Mouse (Mus musculus) E14TG2a.4 (cell line): ENCODE measurements around the gene Galnt18.

Source experiments
- H3K27me3 ChIP-seq: 2 replicates; pipeline ENCODE4 v1.6.1; 2014; ENCODE audit warnings: low read length, control low read depth; ENCODE audit not compliant: insufficient read depth
- H3K36me3 ChIP-seq: 2 replicates; pipeline ENCODE4 v1.6.1; 2014; ENCODE audit warnings: low read length, control low read depth; ENCODE audit not compliant: insufficient read depth
- H3K4me1 ChIP-seq: replicated peaks from 2 replicates; pipeline ENCODE4 v1.6.1; 2014; ENCODE audit warnings: low read depth, low read length, control low read depth
- H3K4me3 ChIP-seq: replicated peaks from 2 replicates; pipeline ENCODE4 v1.5.1; 2014; ENCODE audit warnings: mild to moderate bottlenecking, low read length
- H3K9me3 ChIP-seq: 2 replicates; pipeline ENCODE4 v1.6.1; 2014; ENCODE audit warnings: low read length, control low read depth
- CTCF ChIP-seq: conservative IDR thresholded peaks from 2 replicates; pipeline ENCODE4 v1.5.1; 2014; ENCODE audit warnings: low read length
- NANOG ChIP-seq: IDR thresholded peaks from 2 replicates; pipeline ENCODE4 v1.6.1; 2014; ENCODE audit warnings: borderline replicate concordance, low read length, mixed read lengths
- POU5F1 ChIP-seq: IDR thresholded peaks from 2 replicates; pipeline ENCODE4 v1.6.1; 2014; ENCODE audit warnings: low read length, borderline replicate concordance

The Galnt18 gene

GRCm38 (mm10) chr7:111696226-111696625 lies 83.6 kb downstream of the Galnt18 start:
- no peak overlapping the region for H3K4me3 ChIP-seq
- no peaks in the 10 kb centered on the region for H3K4me1 ChIP-seq
- H3K9me3 ChIP-seq: no peaks in the 10 kb centered on the region
- no peaks in the 10 kb centered on the region for H3K36me3 ChIP-seq
- H3K27me3 ChIP-seq: no peaks in the 10 kb centered on the region
- TF ChIP-seq CTCF: no peak
- TF ChIP-seq POU5F1: no peak
- no peak for TF ChIP-seq NANOG

- TF ChIP-seq CTCF (no peak), POU5F1 (no peak), NANOG (no peak)
- Histone ChIP-seq H3K4me1 (no peaks in the 10 kb centered on the region), H3K36me3 (no peaks in the 10 kb centered on the region), H3K4me3 (no peak overlapping the region), H3K27me3 (no peaks in the 10 kb centered on the region), H3K9me3 (no peaks in the 10 kb centered on the region)
Observed at GRCm38 (mm10) chr7:111694312-111694711, 85.5 kb downstream of the Galnt18 start.

DNA sequence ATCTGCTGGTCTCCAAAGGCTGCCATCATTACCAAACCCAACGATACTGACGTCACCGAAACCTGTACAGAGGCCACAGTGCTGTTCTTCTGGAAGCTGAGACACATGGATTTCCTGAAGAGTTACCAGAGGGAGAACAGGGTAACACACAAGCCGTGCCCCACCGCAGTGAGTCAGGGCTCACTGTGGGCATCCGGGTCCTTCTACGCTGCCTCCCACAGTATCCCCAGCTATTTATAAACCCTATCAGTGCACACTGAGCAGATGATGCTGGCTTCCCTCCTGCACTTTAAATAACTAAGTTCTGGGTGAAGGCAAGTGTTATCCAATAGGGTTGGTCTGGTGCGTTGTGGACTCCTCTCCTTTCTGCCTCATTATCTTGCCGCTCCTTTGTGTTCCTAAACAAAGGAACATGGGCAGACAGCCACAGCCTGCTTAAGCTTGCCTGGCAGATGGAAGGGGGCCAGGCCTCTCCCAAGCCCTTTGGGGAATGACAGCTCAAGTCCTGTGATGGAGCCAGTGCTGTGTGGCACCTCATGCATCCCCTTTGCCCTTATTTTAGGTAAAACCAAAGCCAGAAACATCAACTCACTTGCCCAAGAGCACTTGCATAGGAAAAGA lies 87.0 kb downstream of the Galnt18 start:
- H3K4me3 ChIP-seq: no peak overlapping the region
- H3K27me3 ChIP-seq: no peaks in the 10 kb centered on the region
- TF ChIP-seq POU5F1: no peak
- no peak for TF ChIP-seq NANOG
- TF ChIP-seq CTCF: no peak
- H3K9me3 ChIP-seq: no peaks in the 10 kb centered on the region
- no peaks in the 10 kb centered on the region for H3K4me1 ChIP-seq
- H3K36me3 ChIP-seq: no peaks in the 10 kb centered on the region

- no peaks in the 10 kb centered on the region for H3K4me1 ChIP-seq
- no peak for TF ChIP-seq POU5F1
- TF ChIP-seq CTCF: peak; percentile 47
- H3K27me3 ChIP-seq: no peaks in the 10 kb centered on the region
- H3K9me3 ChIP-seq: no peaks in the 10 kb centered on the region
- no peak overlapping the region for H3K4me3 ChIP-seq
- no peaks in the 10 kb centered on the region for H3K36me3 ChIP-seq
Observed at GRCm38 (mm10) chr7:111680108-111680507, 99.7 kb downstream of the Galnt18 start.

DNA sequence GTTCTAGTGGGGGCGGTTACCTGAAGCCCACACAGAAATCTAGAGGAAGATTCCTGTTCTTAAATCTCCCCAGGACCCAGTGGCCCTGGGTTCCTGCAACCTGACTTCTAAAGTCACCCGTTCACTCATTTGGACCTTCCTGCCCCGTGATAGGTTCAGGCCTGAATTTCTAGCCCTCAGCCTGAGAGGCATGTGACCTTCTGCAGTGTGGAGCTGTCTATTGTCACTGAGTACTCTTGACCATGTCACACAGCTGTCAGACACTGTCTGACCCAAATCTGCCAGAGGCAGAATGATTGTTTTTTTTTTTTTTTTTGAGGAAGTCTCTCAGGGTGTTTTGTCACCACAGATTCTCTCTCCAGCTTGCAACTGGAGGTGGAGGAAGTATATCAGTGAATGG lies 103.3 kb downstream of the Galnt18 start:
- no peak for TF ChIP-seq POU5F1
- no peak for TF ChIP-seq CTCF
- no peaks in the 10 kb centered on the region for H3K4me1 ChIP-seq
- no peaks in the 10 kb centered on the region for H3K9me3 ChIP-seq
- no peak overlapping the region for H3K4me3 ChIP-seq
- no peaks in the 10 kb centered on the region for H3K36me3 ChIP-seq
- no peaks in the 10 kb centered on the region for H3K27me3 ChIP-seq

DNA sequence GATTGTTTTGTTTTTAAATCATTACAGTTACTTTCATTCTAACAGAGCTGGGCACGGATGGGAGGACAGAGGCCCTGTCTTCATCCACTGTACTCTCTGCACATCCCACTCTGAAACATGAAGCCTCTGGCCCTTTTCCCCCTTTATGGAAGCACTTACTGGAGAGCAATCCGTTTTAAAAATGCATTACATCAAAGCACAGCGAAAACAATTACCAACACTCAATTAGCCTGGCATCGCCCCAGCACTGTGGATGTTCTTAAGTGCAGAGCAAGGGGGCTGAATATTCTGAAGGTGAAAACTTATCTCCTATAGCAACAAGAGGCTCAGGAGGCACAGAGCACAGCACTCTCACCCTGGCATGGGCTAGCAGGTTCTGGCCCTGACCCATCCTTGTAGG lies 107.3 kb downstream of the Galnt18 start:
- H3K36me3 ChIP-seq: no peaks in the 10 kb centered on the region
- TF ChIP-seq NANOG (no peak), POU5F1 (no peak), CTCF (no peak)
- no peaks in the 10 kb centered on the region for H3K9me3 ChIP-seq
- no peak overlapping the region for H3K4me3 ChIP-seq
- H3K27me3 ChIP-seq: no peaks in the 10 kb centered on the region
- no peaks in the 10 kb centered on the region for H3K4me1 ChIP-seq

DNA sequence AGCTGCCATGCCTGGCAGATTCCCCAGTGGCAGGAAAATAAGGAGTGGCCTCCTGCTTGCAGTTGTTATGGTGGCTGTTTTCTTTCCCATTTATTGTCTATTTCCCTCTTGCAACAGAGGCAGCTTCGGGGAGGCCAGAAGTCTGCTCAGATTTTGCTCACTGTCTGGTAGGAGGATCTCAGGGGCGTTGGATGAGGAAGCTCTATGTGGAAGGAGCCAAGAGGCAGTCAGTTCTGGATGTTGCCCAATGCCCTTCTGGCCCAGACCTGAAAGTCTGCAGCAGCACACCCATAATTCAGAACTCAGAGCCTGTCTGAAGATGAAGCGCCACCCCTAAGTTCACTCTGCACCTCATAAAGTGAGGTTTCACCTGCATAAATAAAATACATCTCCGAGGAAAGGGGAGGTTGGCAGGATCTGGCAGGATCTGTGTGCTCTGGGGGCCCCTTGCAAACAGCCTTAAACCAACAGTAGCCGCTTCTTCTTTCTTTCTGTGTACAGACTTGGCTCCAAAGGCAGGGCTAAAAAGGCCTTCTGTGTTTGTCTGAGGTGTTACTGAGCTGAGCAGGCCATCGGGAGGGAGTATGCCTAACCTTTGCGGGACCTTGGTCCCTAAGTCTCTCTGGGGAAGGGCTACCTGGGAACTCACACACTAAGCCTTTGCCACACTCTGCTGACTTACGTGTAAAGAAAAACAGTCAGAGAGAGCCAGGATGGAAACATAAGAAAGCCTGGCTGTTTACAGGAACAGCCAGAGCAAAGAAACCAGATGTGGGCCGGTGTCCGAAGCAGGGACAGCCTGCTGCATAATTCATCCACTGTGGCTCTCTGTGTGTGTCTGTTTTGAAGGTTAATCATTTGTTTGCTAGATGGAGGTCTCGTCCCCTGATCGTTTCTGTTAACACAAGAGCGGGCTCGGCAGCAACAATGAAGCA lies 116.4 kb downstream of the Galnt18 start:
- no peak overlapping the region for H3K4me3 ChIP-seq
- no peaks in the 10 kb centered on the region for H3K27me3 ChIP-seq
- TF ChIP-seq NANOG (no peak), CTCF (no peak), POU5F1 (no peak)
- no peaks in the 10 kb centered on the region for H3K4me1 ChIP-seq
- H3K36me3 ChIP-seq: no peaks in the 10 kb centered on the region
- no peaks in the 10 kb centered on the region for H3K9me3 ChIP-seq

DNA sequence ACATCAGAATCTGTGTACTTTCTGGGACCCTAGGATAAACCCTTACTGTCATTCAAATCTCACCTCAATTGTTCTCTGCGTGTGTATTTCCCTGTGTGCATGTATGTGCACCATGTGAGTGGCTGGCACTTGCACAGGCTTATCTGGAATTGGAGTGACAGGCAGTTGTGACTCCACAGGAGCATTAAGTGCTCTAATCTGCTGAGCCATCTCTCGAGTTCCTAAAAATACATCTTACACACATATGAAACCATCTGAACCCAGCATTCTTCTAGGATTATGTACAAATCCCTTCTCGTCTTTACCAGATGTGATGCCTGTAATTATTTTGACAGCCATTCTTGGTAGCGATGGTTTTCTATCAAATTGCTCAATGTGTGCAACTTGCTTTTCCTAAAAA lies 121.2 kb downstream of the Galnt18 start:
- Histone ChIP-seq H3K27me3 (no peaks in the 10 kb centered on the region), H3K4me3 (no peak overlapping the region), H3K36me3 (no peaks in the 10 kb centered on the region), H3K4me1 (no peaks in the 10 kb centered on the region), H3K9me3 (no peaks in the 10 kb centered on the region)
- no peak for TF ChIP-seq POU5F1
